Mouse (Mus musculus) kidney, adult 11 months (tissue): ENCODE measurements around the gene D130043K22Rik.
A peak's percentile ranks its signal among the peaks of the same experiment; 100 is the strongest.

Experiments used
- DNase-seq: peaks from one replicate; pipeline ENCODE4 v3.0.0; 2022

The D130043K22Rik gene

DNA sequence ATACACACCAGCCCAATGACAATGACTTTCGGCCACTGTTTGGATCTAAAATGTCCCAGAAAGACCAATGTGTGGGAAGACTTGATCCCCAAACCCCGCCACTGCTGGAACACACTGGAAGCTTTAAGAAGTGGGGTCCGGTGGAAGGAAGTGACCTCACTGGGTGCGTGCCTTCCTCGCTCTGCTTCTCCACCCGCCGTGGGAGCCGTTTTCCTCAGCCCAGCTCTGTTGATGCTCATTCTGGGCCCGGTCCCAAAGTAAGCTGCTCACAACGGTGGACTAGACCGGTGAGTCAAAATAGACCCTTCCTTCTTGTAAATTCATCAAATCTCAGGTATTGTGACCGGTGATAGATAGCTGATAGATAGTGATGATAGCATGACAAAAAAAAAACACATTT is 60.5 kb downstream of the D130043K22Rik start:
- DNase-seq, result no peak

DNA sequence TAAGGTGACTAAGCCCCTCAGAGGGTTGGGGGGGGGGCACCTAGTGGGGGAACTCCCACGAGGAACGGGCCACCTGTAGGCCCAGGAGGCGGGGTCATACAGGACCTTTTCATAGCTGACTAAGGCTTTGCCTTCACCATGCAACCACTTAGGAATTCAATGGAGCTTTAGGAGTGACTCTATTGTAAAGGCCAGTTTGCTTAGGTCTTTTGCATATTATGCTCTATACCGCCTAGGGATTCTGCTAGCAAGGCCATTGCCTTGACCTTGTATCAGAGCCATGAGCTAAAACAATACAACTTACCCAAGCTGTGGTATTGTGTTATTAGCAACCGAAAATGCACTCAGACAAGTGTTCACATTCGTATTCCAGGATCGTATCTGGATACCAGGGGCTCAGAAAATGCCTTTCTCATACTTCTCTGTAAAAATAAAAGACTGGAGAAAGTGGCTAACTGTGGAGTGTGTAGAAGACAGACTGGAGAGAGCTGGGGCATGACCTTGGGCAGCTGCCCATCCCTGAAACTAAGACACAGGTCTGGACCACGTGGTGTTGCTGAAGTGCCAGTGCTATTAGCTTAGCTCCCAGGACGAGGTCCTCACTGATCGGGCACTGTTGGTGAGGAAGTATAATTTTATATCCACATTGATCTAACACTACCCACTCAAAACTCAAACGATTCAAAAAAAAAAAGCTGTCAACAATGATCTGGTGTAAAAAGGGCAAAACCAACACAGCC is 62.1 kb downstream of the D130043K22Rik start:
- DNase-seq, result peak; percentile 76

DNA sequence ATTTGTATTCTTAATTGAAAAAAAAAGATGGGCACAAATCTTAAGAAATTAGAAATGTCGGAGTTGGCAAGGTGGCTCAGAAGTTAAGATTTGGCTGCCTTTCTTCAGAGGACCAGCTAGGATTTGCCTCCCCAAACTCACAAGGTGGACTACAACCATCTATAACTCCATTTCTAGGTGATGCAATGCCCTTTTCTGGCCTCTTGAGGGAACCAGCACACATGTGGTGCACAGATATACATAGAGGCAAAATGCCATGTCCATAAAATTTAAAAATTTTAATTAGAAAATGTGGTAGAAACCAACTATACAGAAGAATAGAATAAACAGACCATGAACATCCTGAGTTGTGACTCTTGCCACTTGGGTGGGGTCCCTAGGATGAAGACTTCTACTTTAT is 64.2 kb downstream of the D130043K22Rik start:
- no peak for DNase-seq

DNA sequence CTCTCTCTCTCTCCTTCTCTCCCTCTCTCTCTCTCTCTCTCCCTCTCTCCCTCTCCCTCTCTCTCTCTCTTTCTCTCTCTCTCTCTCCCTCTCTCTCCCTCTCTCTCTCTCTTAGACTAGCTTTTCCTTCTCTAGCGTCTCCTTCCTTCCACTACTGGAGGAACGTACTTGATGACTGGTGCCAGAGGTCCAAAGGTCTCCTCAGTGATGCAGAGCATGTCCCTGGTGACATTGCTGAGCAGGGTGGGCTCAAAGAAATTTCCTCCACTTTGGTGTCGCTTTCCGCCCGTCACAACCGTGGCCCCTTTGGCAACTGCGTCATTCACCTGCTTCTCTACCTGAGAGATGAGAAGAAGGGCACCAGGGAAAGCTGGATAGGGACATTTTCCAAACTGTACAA is 68.6 kb downstream of the D130043K22Rik start:
- no peak for DNase-seq

DNA sequence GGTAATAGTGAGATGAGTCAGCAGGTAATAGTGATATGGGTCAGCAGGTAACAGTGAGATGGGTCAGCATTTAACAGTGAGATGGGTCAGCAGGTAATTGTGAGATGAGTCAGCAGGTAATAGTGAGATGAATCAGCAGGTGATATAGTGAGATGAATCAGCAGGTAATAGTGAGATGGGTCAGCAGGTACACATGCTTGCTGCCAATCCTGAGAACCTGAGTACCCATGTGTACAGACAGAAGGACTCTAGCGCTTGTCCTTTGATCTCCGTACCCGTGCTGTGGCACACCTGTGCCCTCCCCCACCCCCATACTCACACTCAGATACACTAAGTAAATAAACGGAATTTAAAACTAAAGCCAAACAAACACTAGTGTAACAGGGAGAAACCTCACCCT is 70.0 kb downstream of the D130043K22Rik start:
- DNase-seq, result no peak

DNA sequence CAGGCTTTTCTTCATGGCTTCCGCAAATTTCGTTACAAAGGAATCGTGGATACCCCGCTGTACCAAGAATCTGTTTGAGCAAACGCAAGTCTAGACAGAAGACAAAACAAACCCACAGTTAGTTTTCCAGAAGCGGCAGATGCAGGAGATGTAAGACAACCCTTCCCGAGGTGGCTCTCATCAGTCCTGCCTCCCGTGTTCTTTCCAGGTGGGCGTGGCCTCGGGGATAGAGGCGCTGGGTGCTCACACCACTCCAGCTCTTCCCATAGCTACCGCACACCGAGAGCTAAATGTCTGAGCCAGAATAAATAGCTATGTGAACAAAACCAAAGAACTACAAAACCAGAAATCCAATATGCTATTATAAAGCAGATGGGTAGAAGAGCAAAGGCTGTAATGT is 70.9 kb downstream of the D130043K22Rik start:
- DNase-seq, result no peak

DNA sequence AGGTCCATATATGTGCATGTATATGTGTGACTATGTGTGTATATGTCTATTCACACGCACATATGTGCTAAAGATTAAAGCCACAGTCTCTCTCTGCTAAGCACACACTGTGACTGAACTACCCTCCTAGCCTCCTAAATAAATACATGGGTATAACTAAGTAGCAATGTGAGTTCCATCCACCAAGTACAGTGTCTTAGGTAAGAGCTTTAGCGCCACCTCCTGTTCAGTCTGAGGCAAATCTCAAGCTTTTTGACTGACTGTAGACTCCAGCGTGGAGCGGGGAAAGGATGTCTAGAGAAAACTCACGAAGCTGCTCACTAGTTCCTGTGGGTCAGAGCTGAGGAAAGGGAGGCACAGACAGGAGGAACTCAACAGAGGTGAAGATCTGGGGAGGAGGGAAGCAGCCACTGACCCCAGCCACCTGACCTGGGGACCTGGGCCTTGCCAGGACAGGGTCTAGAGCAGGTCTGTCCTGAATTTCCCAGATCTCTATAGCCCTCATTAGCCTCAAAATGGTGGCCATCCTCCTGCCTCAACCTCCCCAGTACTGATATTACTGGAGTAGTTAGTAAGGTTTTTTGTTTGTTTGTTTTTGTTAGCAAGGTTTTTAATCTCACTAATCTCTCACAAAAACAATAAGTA is 75.5 kb downstream of the D130043K22Rik start:
- DNase-seq, result peak; percentile 44

DNA sequence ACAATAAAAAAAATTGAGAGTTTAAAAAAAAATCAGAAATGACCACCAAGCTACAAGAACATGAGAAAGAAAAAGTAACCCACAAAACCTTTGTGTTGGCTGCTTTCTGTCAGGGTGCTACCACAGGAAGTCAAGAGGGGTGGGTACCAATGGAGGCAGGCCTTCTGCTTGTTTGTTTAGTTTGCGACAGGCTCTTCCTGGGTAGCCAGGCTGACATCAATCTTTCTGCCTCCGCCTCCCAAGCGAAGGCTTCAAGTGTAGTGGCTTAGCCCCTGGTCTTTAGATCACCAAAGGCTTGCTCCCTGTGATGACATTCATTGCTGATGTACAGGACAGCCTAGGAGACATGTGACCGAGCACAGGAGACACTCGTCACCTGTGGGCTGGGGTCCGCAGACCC is 76.3 kb downstream of the D130043K22Rik start:
- no peak for DNase-seq

DNA sequence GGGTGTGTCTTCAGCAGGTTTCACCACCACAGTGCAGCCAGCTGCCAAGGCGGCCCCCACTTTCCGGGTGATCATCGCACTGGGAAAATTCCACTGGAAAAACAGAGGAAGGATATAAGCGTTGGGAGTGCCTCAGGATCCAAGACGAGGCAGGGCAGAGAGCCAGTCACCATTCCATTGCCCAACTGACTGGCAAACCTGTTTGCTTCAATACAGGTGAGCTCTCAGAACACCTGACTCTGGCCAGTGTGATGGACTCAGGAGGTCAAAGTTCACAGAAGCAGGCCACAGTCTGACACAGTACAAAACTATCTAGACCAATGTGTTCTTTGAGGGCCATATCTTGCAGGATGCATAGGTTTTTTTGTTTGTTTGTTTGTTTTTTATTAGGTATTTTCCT is 79.1 kb downstream of the D130043K22Rik start:
- DNase-seq, result no peak

DNA sequence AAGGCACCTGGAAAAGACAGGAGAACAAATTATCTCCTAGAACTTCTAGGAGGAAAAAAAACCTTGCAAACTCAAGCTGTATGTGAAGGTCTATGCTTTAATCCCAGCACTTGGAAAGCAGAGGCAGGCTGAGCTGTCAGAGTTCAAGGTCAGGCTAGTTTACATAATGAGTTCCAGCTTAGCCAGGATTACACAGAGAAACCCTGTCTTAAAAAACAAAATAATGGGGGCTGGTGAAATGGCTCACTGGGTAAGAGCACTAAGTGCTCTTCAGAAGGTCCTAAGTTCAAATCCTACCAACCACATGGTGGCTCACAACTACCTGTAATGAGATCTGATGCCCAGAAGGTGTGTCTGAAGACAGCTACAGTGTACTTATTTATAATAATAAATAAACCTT is 85.7 kb downstream of the D130043K22Rik start:
- DNase-seq, result no peak

DNA sequence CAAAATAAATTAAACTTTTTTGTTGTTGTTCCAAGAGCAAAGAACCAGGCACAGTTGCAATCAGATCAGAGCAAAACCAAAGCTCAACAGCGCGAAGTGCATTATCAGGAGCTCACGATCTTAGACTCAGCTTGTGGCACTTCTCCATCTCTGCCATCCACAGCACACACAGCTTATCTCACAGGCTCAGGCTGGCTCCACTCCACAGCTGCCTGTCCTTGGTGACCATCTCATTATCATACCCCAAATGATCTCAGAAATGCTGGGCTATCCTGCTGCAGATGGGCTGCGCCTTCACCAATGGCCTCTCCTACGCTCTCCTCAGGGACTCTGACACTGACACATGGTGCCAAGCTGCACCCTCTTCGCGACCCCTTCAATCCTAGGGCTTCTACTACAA is 88.3 kb downstream of the D130043K22Rik start:
- DNase-seq, result no peak

DNA sequence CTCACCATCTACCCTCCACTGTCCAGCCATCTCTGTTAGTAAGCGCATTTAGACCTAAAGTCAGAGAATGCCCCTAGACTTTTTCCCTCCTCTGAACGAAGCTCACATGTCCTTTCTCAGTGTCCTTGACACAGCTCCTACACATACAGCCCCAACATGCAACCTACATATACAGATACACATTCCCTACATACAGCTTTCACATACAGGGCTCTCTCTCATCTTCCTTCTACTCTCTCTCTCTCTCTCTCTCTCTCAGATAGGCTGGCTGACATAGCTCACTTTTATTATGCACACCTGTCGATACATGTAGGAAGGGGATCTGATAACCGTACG is 91.8 kb downstream of the D130043K22Rik start:
- no peak for DNase-seq

DNA sequence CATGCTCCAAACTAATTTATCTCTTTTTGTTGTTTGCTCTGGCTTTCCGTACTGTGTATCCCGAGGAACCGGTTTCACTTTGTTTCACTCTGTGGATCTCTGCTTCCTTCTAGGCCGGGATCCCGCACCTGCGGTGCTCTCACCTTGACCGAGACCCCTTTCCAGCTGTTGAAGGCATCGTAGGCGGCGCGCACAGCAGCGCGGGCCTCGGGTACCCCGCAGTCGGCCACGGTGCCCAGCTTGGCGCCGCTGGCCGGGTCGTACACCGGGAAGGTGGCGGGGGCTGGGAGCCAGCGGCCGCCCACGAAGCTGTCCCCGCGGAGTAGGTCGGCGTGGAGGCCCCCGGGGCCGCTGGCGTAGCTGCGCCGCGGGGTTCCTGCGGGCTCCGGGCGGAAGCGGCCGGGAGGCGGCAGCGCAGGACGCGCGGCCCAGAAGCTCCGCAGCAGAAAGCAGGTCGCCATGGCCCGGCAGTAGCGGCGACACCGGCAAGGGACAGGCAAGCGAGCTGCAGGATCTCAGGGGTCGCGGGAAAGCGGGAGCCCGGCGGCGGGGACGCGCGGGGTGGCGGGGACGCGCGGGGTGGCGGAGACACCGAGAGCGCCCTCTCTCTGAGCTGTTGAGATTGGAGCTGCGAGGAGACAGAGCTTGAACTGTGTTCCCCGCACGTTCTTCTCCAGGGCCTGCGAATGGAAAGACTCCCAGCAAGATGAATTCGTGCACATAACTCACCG is 92.3 kb downstream of the D130043K22Rik start, which contains the start of gene Aldh5a1:
TSS of gene Aldh5a1 (minus strand) at position 554 of the 731 bp plus-strand sequence.
- peak; percentile 63 for DNase-seq

DNA sequence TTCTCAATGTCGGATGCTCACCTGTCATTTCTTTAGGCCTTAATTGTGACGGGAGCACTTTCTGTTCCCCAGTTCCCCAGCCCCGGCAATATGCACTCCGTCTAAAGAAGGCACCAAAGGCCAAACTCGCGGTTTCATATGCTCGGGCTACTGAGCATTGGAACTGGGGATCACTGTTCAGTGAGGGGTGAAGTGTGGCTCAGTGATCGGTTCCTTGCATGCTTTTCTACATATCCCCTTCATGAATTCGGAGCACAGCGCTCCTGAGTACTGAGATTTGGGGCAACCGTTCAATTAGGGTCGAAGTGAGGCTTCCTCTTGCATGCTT is 92.9 kb downstream of the D130043K22Rik start:
- no peak for DNase-seq

DNA sequence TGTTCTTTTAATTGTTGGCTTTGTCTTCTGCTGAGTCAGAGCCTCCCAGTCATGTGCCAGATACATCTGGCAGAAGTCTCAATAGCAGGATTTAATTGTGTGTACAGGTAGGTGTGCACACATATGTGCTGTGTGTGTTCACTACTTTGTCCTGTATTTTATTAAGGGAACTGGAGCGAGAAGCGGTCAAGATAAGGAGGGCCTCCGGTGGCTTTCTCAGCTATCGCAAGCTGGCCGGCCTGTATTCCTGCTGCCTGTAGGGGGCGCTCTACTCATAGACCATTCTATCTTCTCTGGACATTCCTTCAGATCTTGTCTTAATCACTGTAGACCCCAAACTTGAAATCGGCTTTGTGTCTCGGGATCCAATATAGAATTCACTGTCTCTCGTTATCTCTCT is 93.7 kb downstream of the D130043K22Rik start:
- DNase-seq, result peak; percentile 68

DNA sequence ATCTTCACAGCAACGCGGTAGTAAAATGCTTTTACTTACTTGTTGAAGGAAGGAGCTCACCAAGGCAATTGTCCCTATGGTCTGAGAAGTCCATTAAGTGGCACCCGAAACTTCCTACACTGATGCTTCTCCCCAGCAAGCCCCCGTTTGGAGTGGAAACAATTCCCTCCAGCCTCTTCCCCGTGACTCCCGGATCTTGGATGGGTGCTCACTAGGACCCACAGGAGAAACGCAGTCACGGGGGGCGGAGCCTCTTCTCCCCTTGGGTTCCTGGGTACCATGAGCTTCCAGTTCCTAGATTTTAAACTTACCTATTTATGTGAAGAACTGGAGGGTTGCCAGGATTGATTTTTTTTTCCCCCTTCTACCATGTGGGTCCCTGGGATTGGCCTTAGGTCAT is 94.5 kb downstream of the D130043K22Rik start:
- no peak for DNase-seq

DNA sequence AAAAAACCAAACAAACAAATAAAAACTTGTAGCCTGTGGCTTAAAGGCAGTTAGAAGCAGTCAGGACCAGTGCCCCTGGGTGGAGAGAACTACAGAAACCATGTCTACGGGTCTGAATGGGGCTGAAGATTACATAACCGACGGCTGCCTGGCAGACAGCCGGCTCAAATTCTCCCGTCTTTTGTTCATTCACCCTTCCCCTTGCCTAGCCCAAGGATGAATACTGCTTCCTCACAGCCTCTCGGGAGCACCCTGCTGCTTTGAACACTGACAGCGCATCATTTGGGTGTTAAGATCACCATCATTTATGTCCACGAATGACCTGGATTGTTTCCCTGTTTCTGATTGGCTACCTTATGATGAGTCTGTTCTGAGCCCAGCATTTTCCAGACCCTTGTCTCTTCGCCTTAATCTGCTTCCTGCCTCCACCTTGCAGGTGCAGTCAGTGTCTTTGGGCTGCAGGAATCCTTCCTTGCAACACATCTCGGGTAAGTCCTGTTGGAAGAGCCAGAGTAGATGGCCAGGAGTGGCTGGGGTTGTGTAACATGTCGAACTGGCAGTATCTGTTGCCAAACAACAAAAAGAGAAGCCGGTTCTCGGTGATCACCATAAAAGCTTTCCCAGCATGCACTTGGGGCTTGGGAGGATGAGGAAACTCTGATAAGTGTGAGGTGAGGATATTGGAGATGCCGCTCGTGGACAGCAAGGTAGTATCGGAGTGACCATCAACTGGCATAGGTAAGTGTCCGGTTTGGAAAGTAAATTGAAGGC is 97.8 kb downstream of the D130043K22Rik start, which contains the start of gene Gpld1:
TSS of gene Gpld1 (plus strand) at position 641 of the 771 bp plus-strand sequence.
- DNase-seq, result no peak

DNA sequence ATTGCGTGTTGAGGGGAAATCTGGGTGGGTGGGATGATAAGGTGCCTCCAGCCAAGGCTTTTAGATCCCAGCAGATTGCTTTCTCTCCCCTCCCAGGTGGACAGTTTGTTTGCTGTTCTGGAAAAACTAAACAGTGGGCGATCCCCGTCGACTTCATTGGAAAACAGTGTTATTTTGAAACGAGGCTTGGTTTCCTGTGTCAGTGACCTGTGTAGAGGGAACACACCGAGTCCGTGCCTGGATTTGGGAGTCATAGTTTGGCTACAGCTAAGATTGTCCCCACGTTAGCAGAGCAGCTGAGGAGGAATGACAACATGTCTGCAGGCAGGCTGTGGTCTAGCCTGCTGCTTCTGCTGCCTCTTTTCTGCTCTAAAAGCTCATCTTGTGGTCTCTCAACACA is 98.4 kb downstream of the D130043K22Rik start:
- DNase-seq, result no peak

DNA sequence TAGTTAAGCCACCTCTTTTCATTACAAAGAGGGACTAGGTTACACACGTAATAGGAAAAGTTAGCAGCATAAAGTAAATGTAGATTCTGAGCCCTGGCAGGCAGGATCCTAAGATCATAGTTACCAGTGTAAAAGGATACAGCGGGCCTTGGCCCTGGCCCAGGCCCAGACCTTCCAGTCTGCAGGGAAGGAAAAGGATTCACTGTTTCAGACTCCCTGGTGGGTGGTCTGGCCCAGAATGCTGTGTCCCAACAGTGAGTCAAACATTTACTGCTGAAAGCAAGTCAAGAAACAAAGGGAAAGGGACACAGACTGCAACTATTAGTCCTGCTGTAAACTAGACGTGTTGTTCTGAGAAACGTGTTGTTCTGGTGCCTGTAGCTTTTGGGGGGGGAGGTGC is 100.6 kb downstream of the D130043K22Rik start:
- no peak for DNase-seq

DNA sequence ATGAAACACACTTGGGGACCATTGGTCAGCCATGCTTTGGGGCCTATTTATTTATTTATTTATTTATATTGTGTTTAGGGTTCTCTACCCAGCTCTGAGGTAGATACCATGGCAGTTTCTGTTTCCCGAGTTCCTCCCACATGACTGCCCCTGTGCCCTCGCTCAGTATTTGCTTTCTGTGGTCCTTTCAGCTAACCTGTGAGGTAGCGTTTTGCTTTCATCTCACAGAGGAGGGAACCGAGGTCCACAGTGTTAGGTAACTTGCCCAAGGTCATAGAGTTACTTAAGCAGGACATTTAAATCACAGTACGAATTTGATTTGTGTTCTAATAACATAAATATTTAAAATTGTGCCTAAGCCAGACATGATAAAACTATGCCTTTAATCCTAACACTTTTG is 102.2 kb downstream of the D130043K22Rik start:
- no peak for DNase-seq

DNA sequence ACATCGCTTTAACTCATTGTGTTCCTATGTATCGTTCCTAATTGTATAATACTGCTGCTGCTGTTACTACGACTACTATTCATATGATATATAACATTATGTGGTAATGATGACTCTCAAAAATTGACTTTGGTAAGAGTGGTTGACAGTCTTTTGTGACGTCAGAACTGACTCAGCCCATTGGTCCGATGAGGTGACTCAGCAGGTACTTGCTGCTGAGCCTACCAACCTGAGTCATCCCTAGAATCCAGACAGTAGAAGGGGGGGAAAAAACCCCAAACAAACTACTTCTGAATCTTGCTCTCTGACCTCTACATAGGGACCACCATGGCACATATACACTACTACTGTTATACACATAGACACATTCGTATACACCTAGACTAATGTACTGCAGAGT is 103.9 kb downstream of the D130043K22Rik start:
- DNase-seq, result no peak
